Comparison of ENCODE assay signal across 22 mouse cellular contexts in genomic region chr3:97172231-97172630, GRCm38 (mm10). TPM values are rescaled to one million over a fixed set of nuclear protein-coding genes. Genes with fewer than 3 reads are reported as not detected.
DNase-seq lines count a peak whose midpoint lies in the region; ATAC-seq and TF ChIP-seq lines count a peak whose summit lies in the region.
"Had no signal": no experiment of that assay in that cellular context is flagged by ENCODE, and none has a peak within 500 bp of the region (broad histone marks: within the 10 kb centered on the region; RNA-seq: fewer than 3 reads in every experiment).

No protein-coding gene starts in this region.

- no peak overlapping the region for H3K9ac ChIP-seq in liver, postnatal 0 days (replicated peaks)
- H3K9ac ChIP-seq in midbrain, embryonic 13.5 days (replicated peaks) = no peak overlapping the region
- H3K9ac ChIP-seq: forebrain, postnatal 0 days; liver, embryonic 13.5 days; lung, embryonic 14.5 days; midbrain, embryonic 15.5 days; neural tube, embryonic 13.5 days had no signal

- TF ChIP-seq CTCF in liver, postnatal 0 days (IDR thresholded peaks at IDR 0.05; ENCODE audit: low read depth) = no peak

- peak; percentile 59; the same call in 1 of the 2 replicates for ATAC-seq in frontal cortex, adult (ENCODE audit: low TSS enrichment)
- ATAC-seq in liver, postnatal 0 days = no peak
- no peak for ATAC-seq in midbrain, embryonic 13.5 days
- ATAC-seq: forebrain, postnatal 0 days; intestine, postnatal 0 days; midbrain, embryonic 15.5 days had no signal

- peaks cover 29% of the 10 kb centered on the region for H3K36me3 ChIP-seq in liver, postnatal 0 days (replicated peaks; ENCODE audit: insufficient read depth, low read length)
- H3K36me3 ChIP-seq in midbrain, embryonic 13.5 days = no peaks in the 10 kb centered on the region
- H3K36me3 ChIP-seq: midbrain, embryonic 15.5 days; neural tube, embryonic 13.5 days had no signal

- H3K27ac ChIP-seq in liver, postnatal 0 days (ENCODE audit: low read depth) = no peak overlapping the region
- no peak overlapping the region for H3K27ac ChIP-seq in midbrain, embryonic 13.5 days
- H3K27ac ChIP-seq: heart, embryonic 10.5 days; liver, embryonic 13.5 days; midbrain, embryonic 15.5 days; neural tube, embryonic 13.5 days had no signal

- no peaks in the 10 kb centered on the region for H3K4me1 ChIP-seq in liver, postnatal 0 days (ENCODE audit: insufficient read depth)
- no peaks in the 10 kb centered on the region for H3K4me1 ChIP-seq in midbrain, embryonic 13.5 days (replicated peaks)
- H3K4me1 ChIP-seq: heart, embryonic 10.5 days; liver, embryonic 13.5 days; midbrain, embryonic 15.5 days; neural tube, embryonic 13.5 days had no signal

- H3K4me2 ChIP-seq in liver, postnatal 0 days (ENCODE audit: low read depth, low read length) = no peak overlapping the region
- H3K4me2 ChIP-seq in midbrain, embryonic 13.5 days (replicated peaks) = no peak overlapping the region
- H3K4me2 ChIP-seq: liver, embryonic 13.5 days; lung, embryonic 14.5 days; midbrain, embryonic 15.5 days; neural tube, embryonic 13.5 days had no signal

- no peak for TF ChIP-seq EP300 in liver, postnatal 0 days (IDR thresholded peaks at IDR 0.05; ENCODE audit: low read depth)

- H3K9me3 ChIP-seq in liver, postnatal 0 days (ENCODE audit: low read length) = no peaks in the 10 kb centered on the region
- H3K9me3 ChIP-seq in midbrain, embryonic 13.5 days = no peaks in the 10 kb centered on the region
- H3K9me3 ChIP-seq: heart, embryonic 10.5 days; liver, embryonic 13.5 days; megakaryocyte, embryonic 14.5 days; midbrain, embryonic 15.5 days; neural tube, embryonic 13.5 days had no signal

- no peak for DNase-seq in frontal cortex, postnatal 10 days (ENCODE audit: low spot score in 2 of 2)
- peak; percentile 83 to 93 for DNase-seq in kidney, adult 8-10 months
- DNase-seq in kidney, postnatal 10 days = peak; percentile 67
- DNase-seq in liver, postnatal 0 days = no peak
- DNase-seq in cerebellum, adult 9-10 months = no peak
- DNase-seq: adrenal gland, postnatal 25 days; cerebellum, postnatal 10 days; forebrain, postnatal 0 days; heart, postnatal 4 days; liver, embryonic 13.5 days; lung, embryonic 14.5 days; lung, postnatal 36 days; right cerebral cortex, postnatal 4 days; thymus, postnatal 25 days had no signal

- H3K4me3 ChIP-seq in liver, postnatal 0 days (ENCODE audit: low read depth, low read length) = no peak overlapping the region
- H3K4me3 ChIP-seq in midbrain, embryonic 13.5 days (replicated peaks) = no peak overlapping the region
- H3K4me3 ChIP-seq: heart, embryonic 10.5 days; liver, embryonic 13.5 days; megakaryocyte, embryonic 14.5 days; midbrain, embryonic 15.5 days; myocyte; neural tube, embryonic 13.5 days had no signal

- 76% methylated on average over 9 of the region's 9 CpGs for WGBS in liver, postnatal 0 days (ENCODE audit: insufficient replicate concordance)
- 74% methylated on average over 9 of the region's 9 CpGs for WGBS in midbrain, embryonic 13.5 days

- no peaks in the 10 kb centered on the region for H3K27me3 ChIP-seq in liver, postnatal 0 days (ENCODE audit: insufficient read depth, low read length)
- no peaks in the 10 kb centered on the region for H3K27me3 ChIP-seq in midbrain, embryonic 13.5 days
- H3K27me3 ChIP-seq: liver, embryonic 13.5 days; megakaryocyte, embryonic 14.5 days; midbrain, embryonic 15.5 days; neural tube, embryonic 13.5 days had no signal

RNA-seq across cellular contexts. Expression of gene Acp6, which starts 13.7 kb away (rescaled TPM):
- polyA plus RNA-seq in liver, postnatal 0 days (2015; fragmentation: Nextera tagmentation; extraction: Ambion mirVana) = 23.6 and 24.1 TPM in 2 replicates
- 15.2 and 19.0 TPM in 2 replicates for polyA plus RNA-seq in midbrain, embryonic 13.5 days (2015; fragmentation: Nextera tagmentation; extraction: Ambion mirVana)

Comparison
In these comparisons a context has a peak if more than half of its experiments do, and no peak if none do; other contexts are left out.
1. DNase-seq: peak in kidney, adult 8-10 months (2 of 2) and kidney, postnatal 10 days (single experiment); none in frontal cortex, postnatal 10 days (0 of 2), liver, postnatal 0 days (single experiment) and cerebellum, adult 9-10 months (single experiment).